Mouse (Mus musculus) liver, embryonic 16.5 days (tissue): ENCODE data around the gene Gm17349. TPM values are rescaled to one million over a fixed set of nuclear protein-coding genes. Genes with fewer than 3 reads are reported as not detected.

Experiments
- ATAC-seq: fragments of 200-750 bp; cut with Nextera tagmentation; 2 replicates; pipeline ENCODE4 v1.8.0; 2017; ENCODE audit warnings: low read depth, mild to moderate bottlenecking, moderate number of reproducible peaks, moderate library complexity
- H3K27ac ChIP-seq: fragments of 300-500 bp; sonication (generic); 2 replicates; pipeline ENCODE4 v1.5.1; 2014; ENCODE audit warnings: mild to moderate bottlenecking, low read length
- H3K27me3 ChIP-seq: fragments of 300-500 bp; sonication (generic); 2 replicates; pipeline ENCODE4 v1.6.1; 2014; ENCODE audit warnings: low read depth, low read length, mixed read lengths; ENCODE audit not compliant: control insufficient read depth, insufficient read depth
- H3K36me3 ChIP-seq: fragments of 300-500 bp; sonication (generic); 2 replicates; pipeline ENCODE4 v1.6.1; 2014; ENCODE audit warnings: mild to moderate bottlenecking; ENCODE audit not compliant: control insufficient read depth, insufficient read depth
- H3K4me1 ChIP-seq: fragments of 300-500 bp; sonication (generic); 2 replicates; pipeline ENCODE4 v1.6.1; 2014; ENCODE audit warnings: low read depth, low read length, mixed read lengths; ENCODE audit not compliant: control insufficient read depth
- H3K4me2 ChIP-seq: fragments of 300-500 bp; sonication (generic); 2 replicates; pipeline ENCODE4 v1.6.1; 2014; ENCODE audit warnings: low read depth, low read length, mixed read lengths
- H3K4me3 ChIP-seq: fragments of 300-500 bp; sonication (generic); 2 replicates; pipeline ENCODE4 v1.5.1; 2014; ENCODE audit warnings: low read depth, mild to moderate bottlenecking, low read length
- H3K9ac ChIP-seq: fragments of 300-500 bp; sonication (generic); 2 replicates; pipeline ENCODE4 v1.6.1; 2014; ENCODE audit warnings: low read depth, low read length
- H3K9me3 ChIP-seq: fragments of 300-500 bp; sonication (generic); replicated peaks from 2 replicates; pipeline ENCODE4 v1.6.1; 2016; ENCODE audit warnings: low read length; ENCODE audit not compliant: control insufficient read depth
- WGBS: fragments of 180-500 bp; shearing (Covaris S2); extraction: QIAGEN DNeasy Blood & Tissue Kit; methylation state at CpG from one replicate; pipeline ENCODE4 v1.1.7; 2014; ENCODE audit not compliant: insufficient replicate concordance; 5-methylcytosine and 5-hydroxymethylcytosine counted together
- polyA plus RNA-seq: library from polyadenylated mRNA; unstranded; fragments of >200 nt; fragmentation: Nextera tagmentation; extraction: Ambion mirVana; gene quantifications from 2 replicates; pipeline ENCODE4 v1.2.1, GENCODE M21; 2015

Gm17349 gene
- polyA plus RNA-seq, 1 experiment from 2014 or later = not detected

- Histone ChIP-seq H3K4me1 (peaks cover 21% of the 10 kb centered on the region), H3K27ac (no peak overlapping the region), H3K27me3 (no peaks in the 10 kb centered on the region), H3K4me3 (no peak overlapping the region), H3K4me2 (no peak overlapping the region), H3K9ac (no peak overlapping the region), H3K36me3 (peaks cover 9% of the 10 kb centered on the region), H3K9me3 (no peaks in the 10 kb centered on the region)
- no peak for ATAC-seq
- 67% methylated on average over 4 of the region's 4 CpGs for WGBS
Measured at GRCm38 (mm10) chr15:99714206-99714605, 8.9 kb upstream of the Gm17349 start.

GRCm38 (mm10) chr15:99713569-99713968 is 8.3 kb upstream of the Gm17349 start:
- Histone ChIP-seq H3K36me3 (peaks cover 9% of the 10 kb centered on the region), H3K27ac (no peak overlapping the region), H3K4me1 (peaks cover 21% of the 10 kb centered on the region), H3K9ac (no peak overlapping the region), H3K9me3 (no peaks in the 10 kb centered on the region), H3K4me2 (no peak overlapping the region), H3K27me3 (no peaks in the 10 kb centered on the region), H3K4me3 (no peak overlapping the region)
- ATAC-seq = no peak
- WGBS = 89% methylated on average over 3 of the region's 3 CpGs

GRCm38 (mm10) chr15:99712666-99713559 is 7.6 kb upstream of the Gm17349 start:
- no peak for ATAC-seq
- H3K27me3 ChIP-seq = no peaks in the 10 kb centered on the region
- WGBS = 60% methylated on average over 13 of the region's 13 CpGs
- H3K9me3 ChIP-seq = no peaks in the 10 kb centered on the region
- no peak overlapping the region for H3K27ac ChIP-seq
- peaks cover 21% of the 10 kb centered on the region for H3K4me1 ChIP-seq
- H3K9ac ChIP-seq = no peak overlapping the region
- H3K4me3 ChIP-seq = no peak overlapping the region
- no peak overlapping the region for H3K4me2 ChIP-seq
- H3K36me3 ChIP-seq = peaks cover 9% of the 10 kb centered on the region

- ATAC-seq = no peak
- WGBS = 57% methylated on average over 3 of the region's 3 CpGs
- peaks cover 21% of the 10 kb centered on the region for H3K4me1 ChIP-seq
Measured at GRCm38 (mm10) chr15:99711491-99711890, 6.2 kb upstream of the Gm17349 start.

GRCm38 (mm10) chr15:99710221-99711190 is 5.2 kb upstream of the Gm17349 start:
- no peaks in the 10 kb centered on the region for H3K9me3 ChIP-seq
- H3K9ac ChIP-seq = no peak overlapping the region
- peaks cover 16% of the 10 kb centered on the region for H3K36me3 ChIP-seq
- H3K4me3 ChIP-seq = no peak overlapping the region
- no peak overlapping the region for H3K4me2 ChIP-seq
- no peaks in the 10 kb centered on the region for H3K27me3 ChIP-seq
- 71% methylated on average over 10 of the region's 10 CpGs for WGBS
- peaks cover 12% of the 10 kb centered on the region for H3K4me1 ChIP-seq
- ATAC-seq = no peak
- no peak overlapping the region; the same call in 1 of the 2 replicates for H3K27ac ChIP-seq

More at GRCm38 (mm10) chr15:99711491-99711890, 6.2 kb upstream of the Gm17349 start:
- H3K27ac ChIP-seq = 0 out of 2 replicates have a peak overlapping the region, but pooled peaks have one; percentile 14
- peaks cover 16% of the 10 kb centered on the region for H3K36me3 ChIP-seq
- H3K4me3 ChIP-seq = no peak overlapping the region
- no peaks in the 10 kb centered on the region for H3K9me3 ChIP-seq
- no peaks in the 10 kb centered on the region for H3K27me3 ChIP-seq
- H3K9ac ChIP-seq = no peak overlapping the region
- no peak overlapping the region for H3K4me2 ChIP-seq

GRCm38 (mm10) chr15:99708176-99708575 is 2.9 kb upstream of the Gm17349 start:
- H3K27me3 ChIP-seq = no peaks in the 10 kb centered on the region
- H3K36me3 ChIP-seq = peaks cover 16% of the 10 kb centered on the region
- H3K4me3 ChIP-seq = no peak overlapping the region
- ATAC-seq = no peak
- no peak overlapping the region for H3K27ac ChIP-seq
- WGBS = 84% methylated on average over 13 of the region's 13 CpGs
- no peaks in the 10 kb centered on the region for H3K9me3 ChIP-seq
- H3K4me2 ChIP-seq = no peak overlapping the region
- H3K9ac ChIP-seq = no peak overlapping the region
- H3K4me1 ChIP-seq = peaks cover 12% of the 10 kb centered on the region

GRCm38 (mm10) chr15:99704881-99705280 is 409 bp downstream of the Gm17349 start:
- ATAC-seq = no peak
- Histone ChIP-seq H3K9ac (no peak overlapping the region), H3K4me2 (no peak overlapping the region), H3K4me3 (no peak overlapping the region), H3K36me3 (peaks cover 9% of the 10 kb centered on the region; the same call in 1 of the 2 replicates), H3K9me3 (no peaks in the 10 kb centered on the region), H3K27ac (no peak overlapping the region), H3K27me3 (no peaks in the 10 kb centered on the region), H3K4me1 (peaks cover 31% of the 10 kb centered on the region)
- WGBS = 52% methylated on average over 7 of the region's 7 CpGs

- H3K36me3 ChIP-seq = peaks cover 7% of the 10 kb centered on the region; the same call in 1 of the 2 replicates
- 64% methylated on average over 23 of the region's 23 CpGs for WGBS
- no peak overlapping the region for H3K4me3 ChIP-seq
- no peaks in the 10 kb centered on the region for H3K27me3 ChIP-seq
- no peaks in the 10 kb centered on the region for H3K9me3 ChIP-seq
- no peak overlapping the region for H3K9ac ChIP-seq
- no peak overlapping the region for H3K4me2 ChIP-seq
- H3K27ac ChIP-seq = no peak overlapping the region
- peaks cover 31% of the 10 kb centered on the region for H3K4me1 ChIP-seq
- ATAC-seq = no peak
Measured at GRCm38 (mm10) chr15:99704041-99704681, 1.1 kb downstream of the Gm17349 start.
